Mouse (Mus musculus) lung, postnatal 14 days (tissue): Measurements from ENCODE around the gene Mapre3.

Experiments
- DNase-seq: peaks from one replicate; pipeline ENCODE4 v3.0.0; 2021

Gene Mapre3

GRCm38 (mm10) chr5:30887331-30887761 lies 72.9 kb downstream of the Mapre3 start:
- peak; percentile 64 for DNase-seq

- peak; percentile 95 for DNase-seq
Observed at GRCm38 (mm10) chr5:30887858-30888336, 73.5 kb downstream of the Mapre3 start.

- peak; percentile 92 for DNase-seq
Observed at GRCm38 (mm10) chr5:30888337-30889087, 74.1 kb downstream of the Mapre3 start, which contains the start of gene Agbl5. Gene Agbl5 (plus strand): TSS chr5:30888694.

DNA sequence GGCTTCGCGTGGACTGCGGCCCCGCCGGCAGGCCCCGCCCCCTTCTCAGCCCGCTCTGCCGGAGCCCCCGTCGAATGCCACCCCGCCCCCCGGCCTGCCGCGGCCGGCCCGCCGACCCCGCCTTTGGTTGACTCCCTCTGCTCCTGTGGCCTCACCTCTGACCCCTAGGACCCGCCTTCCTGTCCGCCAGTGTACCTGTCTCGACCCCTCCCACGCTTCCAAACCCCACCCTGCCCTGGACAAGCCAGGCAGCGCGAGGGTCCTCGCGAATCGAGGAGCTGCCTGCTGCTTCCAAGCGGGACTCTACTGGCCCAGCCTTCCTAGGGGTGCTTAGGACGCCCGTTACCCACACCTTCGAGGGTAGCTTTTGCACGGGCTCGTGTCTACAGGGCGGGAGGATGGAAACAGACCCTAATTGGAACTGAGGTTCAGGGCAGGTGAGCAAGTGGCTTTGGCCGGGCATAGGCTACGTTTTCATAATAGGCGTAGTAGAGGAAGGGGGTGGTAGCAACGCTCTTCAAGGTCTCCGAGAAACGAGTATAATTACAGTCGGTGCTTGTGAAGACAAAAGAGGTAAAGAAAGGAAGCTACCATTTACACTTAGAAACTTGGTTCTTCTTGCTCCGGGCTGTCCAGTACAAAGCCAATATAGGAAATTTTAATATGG lies 74.8 kb downstream of the Mapre3 start:
- DNase-seq: no peak

DNA sequence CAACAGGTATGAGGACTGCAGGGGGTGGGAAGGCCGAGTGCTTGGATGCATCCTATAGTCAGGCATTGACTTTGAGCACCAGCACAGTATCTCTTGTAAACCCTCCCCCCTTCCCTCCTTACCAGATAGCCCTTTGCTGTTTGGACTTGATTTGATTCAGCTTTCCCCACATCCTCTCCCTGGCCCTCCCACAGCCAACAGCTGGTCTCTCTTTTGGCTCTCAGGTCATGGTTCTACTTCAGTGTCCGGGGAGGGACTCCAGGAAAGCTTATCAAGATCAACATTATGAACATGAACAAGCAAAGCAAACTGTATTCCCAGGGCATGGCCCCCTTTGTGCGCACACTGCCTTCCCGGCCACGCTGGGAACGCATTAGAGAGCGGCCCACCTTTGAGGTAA lies 75.9 kb downstream of the Mapre3 start:
- DNase-seq: no peak

- no peak for DNase-seq
Observed at GRCm38 (mm10) chr5:30901860-30902259, 87.4 kb downstream of the Mapre3 start.

DNA sequence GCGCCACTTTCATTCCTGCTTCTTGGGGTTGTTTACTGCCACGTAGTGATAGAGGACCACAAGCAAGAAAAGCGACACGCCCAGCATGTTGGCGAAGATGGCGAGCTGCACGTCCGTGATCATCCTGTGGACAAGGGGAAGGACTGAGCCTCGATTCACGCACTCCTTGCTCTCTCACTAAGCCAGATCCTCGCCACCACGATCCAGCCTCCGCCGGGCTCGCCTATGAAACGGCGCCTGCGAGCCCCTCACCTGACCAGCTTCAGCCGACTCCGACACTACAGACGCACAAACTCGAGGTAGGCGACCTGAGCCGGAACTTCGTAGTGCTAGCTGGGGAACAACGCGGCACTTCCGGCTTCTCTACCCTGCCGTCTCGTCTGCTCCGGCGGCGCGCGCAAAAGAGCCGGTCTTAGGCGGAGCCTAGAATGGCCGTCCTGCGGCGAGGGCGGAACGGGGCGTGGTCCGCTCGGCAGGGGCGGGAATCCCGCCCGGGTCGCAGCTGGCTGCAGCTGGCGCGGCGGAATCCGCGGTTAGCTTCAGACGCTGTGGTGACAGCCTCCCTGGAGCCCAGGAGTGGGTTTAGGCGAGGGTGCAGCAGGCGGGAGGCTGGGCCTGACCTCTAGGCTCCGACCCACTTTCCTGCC lies 93.1 kb downstream of the Mapre3 start, which contains the start of gene Ost4:
Ost4 (minus strand) TSS at position 376 of the 647 bp plus-strand sequence.
- DNase-seq: peak; percentile 98

DNA sequence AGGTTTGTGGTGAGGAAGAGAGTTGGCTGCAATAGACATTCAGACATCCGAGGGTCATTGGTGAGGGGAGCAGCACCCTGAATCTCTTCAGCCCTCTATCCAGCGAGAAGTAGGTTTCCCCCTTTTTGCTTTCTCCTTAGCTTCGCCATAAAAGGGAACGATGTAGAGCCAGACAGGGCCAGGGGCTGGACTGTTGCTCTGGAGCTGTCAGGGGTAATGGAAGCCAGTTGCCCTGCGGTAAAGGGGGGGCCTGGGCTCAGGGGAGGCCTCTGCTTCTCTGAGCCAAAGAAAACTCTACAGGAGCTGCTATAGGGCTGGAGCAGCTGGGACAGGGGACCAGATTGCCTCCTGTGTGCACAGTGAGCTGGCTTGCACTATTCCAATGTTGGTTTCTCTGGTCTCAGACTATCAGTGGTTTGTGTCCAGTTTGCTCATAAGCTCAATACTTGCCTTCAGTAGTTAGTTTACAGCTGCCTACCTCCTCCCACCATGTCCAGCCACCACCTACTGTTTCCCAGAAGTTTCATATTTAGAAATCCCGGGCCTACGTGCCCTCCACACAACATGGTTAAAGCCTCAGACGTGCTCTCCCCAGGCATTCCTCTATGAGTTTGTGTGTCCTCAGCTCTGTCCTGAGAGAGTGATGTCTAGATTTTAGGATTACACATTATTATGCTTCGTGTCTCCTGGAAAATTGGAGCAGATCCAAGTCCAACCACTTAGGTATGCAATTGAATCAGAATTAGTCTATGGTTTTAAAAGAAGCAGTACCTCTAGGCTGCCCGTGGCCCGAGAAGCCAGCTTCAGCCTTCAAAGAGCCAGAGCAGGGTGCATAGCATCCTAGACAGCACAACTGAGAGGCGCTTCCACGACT lies 94.2 kb downstream of the Mapre3 start:
- DNase-seq: peak; percentile 15

DNA sequence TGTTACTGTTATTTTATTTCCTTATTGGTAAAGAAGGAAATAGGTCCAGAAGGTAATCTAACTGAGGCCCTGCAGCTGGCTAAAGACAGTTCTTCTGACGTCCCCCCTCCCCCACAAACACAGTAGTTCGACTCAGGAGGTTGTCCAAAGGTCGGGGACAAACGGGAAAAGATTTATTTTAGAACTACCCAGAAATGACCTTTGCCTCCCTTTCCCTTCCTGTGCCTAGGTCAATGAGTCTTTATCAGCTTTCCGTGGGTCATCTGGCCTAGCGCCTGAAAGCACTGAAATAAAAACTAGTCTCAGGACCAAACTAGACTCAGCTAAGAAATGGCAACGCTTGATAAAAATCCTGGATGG lies 94.8 kb downstream of the Mapre3 start:
- peak; percentile 8 for DNase-seq

DNA sequence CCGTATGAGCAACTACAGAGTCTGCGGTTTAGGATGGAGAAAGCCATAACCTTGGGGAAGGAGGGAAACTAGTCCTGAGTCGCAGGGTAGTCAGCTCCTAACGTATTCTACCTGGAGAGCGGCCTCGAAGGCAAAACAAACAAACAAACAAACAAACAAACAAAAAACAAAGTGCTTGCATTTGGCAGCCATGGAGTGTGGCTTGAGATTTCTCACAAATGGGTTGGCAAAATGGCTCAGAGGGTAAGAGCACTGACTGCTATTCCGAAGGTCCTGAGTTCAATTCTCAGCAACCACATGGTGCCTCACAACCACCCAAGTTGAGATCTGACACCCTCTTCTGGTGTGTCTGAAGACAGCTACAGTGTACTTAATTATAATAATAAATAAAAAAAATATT lies 95.4 kb downstream of the Mapre3 start:
- DNase-seq: no peak

DNA sequence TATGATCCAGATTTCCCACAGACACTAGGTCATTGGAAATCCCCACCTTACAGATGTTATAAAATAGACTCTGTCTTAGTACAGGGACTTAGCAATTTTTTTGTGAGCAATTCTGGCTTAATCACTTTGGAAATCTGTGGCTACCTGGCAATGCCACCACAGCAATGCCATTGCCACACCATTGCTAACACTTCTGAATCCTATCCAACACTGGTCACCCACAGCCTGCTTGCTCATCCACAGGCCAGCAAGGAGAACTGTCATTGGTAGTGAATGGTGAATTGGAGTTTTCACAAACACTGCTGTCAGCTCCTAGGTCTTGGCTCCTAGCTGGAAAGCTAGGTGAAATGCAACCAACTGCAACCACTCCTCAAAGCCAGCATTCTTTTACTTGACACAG lies 96.0 kb downstream of the Mapre3 start:
- no peak for DNase-seq

DNA sequence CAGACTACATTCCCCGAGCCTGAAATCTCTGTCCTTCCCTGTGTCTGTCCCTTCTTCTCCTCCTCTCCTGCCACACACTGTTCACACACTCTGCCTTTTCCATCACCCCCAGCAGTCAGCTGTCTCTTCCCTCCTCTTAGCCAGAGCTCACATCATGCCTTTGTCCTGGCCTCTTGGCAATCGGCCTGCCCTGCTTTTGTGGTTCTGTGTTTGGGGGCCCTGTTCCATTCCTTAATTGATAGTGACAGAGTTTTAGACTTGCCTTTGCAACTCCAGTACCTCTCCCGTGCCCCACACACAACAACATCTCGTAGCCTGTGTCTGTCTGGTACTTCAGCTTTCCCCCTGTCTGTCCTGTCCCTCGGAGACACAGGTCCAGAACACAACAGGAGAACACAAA lies 97.7 kb downstream of the Mapre3 start:
- DNase-seq: peak; percentile 25

DNA sequence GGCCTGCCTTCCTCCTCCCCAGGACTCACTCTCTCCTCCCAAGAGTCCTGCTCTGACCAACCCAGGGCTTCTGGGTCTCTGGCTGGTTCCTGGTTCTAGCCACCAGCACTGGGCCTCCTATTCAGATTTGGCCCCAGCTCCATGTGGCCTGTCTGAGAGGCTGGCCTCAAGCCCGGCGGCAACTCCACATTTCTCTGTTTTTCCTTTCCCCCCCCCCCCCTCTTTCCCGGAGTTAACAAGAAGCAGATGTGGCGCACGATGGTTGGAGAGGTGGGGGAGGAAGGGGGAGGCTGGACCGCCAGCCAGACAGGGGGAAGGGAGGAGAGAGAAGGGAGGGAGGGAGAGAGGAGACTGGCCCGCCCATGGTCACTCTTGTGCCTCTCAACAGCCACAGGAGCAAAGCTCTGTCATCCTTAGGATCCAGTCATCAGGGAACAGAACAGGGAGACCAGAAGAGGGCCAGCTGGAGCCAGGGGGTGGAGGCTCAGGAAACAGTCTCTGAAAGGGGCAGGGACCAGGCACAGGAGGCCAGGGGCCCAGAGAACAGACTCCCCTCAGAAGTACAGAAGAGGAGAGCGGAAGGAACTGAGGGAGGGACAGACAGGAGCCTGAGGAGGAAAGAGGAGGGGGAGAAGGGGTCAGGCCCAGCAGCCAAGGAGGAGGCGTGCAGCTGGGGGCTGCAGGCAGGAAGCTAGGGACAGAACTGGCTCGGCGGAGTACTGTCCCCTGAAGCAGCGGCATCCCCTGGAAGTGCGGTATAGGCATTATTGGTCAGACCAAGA lies 98.8 kb downstream of the Mapre3 start, which contains the start of gene Emilin1:
Emilin1 (plus strand) TSS at position 343 of the 782 bp plus-strand sequence.
- DNase-seq: peak; percentile 73

DNA sequence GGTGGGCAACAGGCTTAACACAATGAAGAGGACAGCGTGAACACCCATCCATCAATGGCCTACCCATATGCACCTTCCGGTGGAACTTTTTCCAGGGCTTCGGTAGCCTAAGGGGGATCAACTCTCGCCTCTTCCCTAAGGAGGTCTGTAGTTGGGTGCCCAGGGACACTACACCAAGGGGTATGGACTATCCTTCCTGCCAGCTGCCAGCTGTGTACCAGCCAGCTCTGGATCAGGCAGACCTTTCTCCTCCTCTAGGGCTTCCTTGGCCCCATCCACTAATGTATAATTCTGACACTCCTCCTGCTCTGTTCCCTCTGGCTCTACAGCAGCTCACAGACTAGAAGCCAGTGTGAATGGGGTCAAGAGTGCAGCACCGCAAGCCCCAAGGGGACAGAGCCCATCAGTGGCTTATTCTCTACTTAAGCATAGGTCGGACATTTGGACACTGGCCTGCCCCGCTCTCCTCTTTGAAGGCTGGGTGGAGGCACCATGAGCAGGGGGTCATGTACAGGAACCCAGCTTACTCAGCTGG lies 99.7 kb downstream of the Mapre3 start:
- DNase-seq: no peak

- no peak for DNase-seq
Observed at GRCm38 (mm10) chr5:30914849-30915248, 100.4 kb downstream of the Mapre3 start.

GRCm38 (mm10) chr5:30915456-30915855 lies 101.0 kb downstream of the Mapre3 start:
- DNase-seq: no peak
